Mouse (Mus musculus): ENCODE measurements around the gene Pyy.
A peak's percentile ranks its signal among the peaks of the same experiment; 100 is the strongest.

Pyy gene

GRCm38 (mm10) chr11:102107732-102108131 is at the start of gene Pyy:
TSS of gene Pyy (minus strand) at chr11:102107832.
- DNase-seq = no peak

GRCm38 (mm10) chr11:102156786-102157089 is 49.1 kb upstream of the Pyy start:
- no peak for DNase-seq

GRCm38 (mm10) chr11:102156039-102156785 is 48.6 kb upstream of the Pyy start, which contains the start of gene Tmem101:
TSS of gene Tmem101 (minus strand) at chr11:102156404.
- DNase-seq = peak; percentile 66 to 80

GRCm38 (mm10) chr11:102147213-102147989 is 39.8 kb upstream of the Pyy start:
- DNase-seq = no peak

GRCm38 (mm10) chr11:102146531-102146930 is 38.9 kb upstream of the Pyy start:
- no peak for DNase-seq

GRCm38 (mm10) chr11:102146005-102146404 is 38.4 kb upstream of the Pyy start:
- DNase-seq = no peak

GRCm38 (mm10) chr11:102145471-102146001 is 37.9 kb upstream of the Pyy start, which contains the start of gene Nags:
TSS of gene Nags (plus strand) at chr11:102145513.
- DNase-seq = no peak

GRCm38 (mm10) chr11:102144957-102145470 is 37.4 kb upstream of the Pyy start:
- no peak for DNase-seq

- no peak for DNase-seq
These were observed 34.7 kb upstream of the Pyy start for GRCm38 (mm10) chr11:102142355-102142754.

GRCm38 (mm10) chr11:102140508-102140907 is 32.9 kb upstream of the Pyy start:
- DNase-seq = peak in 1 of 2 experiments; percentile 63

GRCm38 (mm10) chr11:102138447-102138740 is 30.8 kb upstream of the Pyy start:
- DNase-seq = peak; percentile 22 to 62

GRCm38 (mm10) chr11:102137625-102138446 is 30.2 kb upstream of the Pyy start:
- DNase-seq = no peak

GRCm38 (mm10) chr11:102134516-102134915 is 26.9 kb upstream of the Pyy start:
- no peak for DNase-seq

- DNase-seq = no peak
These were observed 9.8 kb upstream of the Pyy start for GRCm38 (mm10) chr11:102117386-102117785.

GRCm38 (mm10) chr11:102116241-102116640 is 8.6 kb upstream of the Pyy start:
- no peak for DNase-seq

GRCm38 (mm10) chr11:102111576-102111975 is 3.9 kb upstream of the Pyy start:
- no peak for DNase-seq

GRCm38 (mm10) chr11:102106911-102107310 is 721 bp downstream of the Pyy start:
- DNase-seq = no peak

GRCm38 (mm10) chr11:102102485-102103258 is 5.0 kb downstream of the Pyy start:
- peak in 1 of 2 experiments; percentile 66 for DNase-seq

GRCm38 (mm10) chr11:102101219-102101618 is 6.4 kb downstream of the Pyy start, which contains the start of gene Ppy:
TSS of gene Ppy (minus strand) at chr11:102101319.
- DNase-seq = no peak

- DNase-seq = no peak
These were observed 10.7 kb downstream of the Pyy start for GRCm38 (mm10) chr11:102096887-102097391.

- DNase-seq = no peak
These were observed 11.2 kb downstream of the Pyy start for GRCm38 (mm10) chr11:102096446-102096845.

- DNase-seq = no peak
These were observed 12.0 kb downstream of the Pyy start for GRCm38 (mm10) chr11:102095676-102096075.

Data from spleen, adult 18-20 months (tissue).